Mouse (Mus musculus) cerebellum, adult 9-11 months (tissue): Measurements from ENCODE around the gene Akirin2.
"Not testable (repeated sequence)": the region's sequence is repeated elsewhere in the genome, so short reads cannot be mapped to it uniquely, and the experiment has no call there.

Experiments
- DNase-seq: peaks from one replicate; pipeline ENCODE4 v3.0.0; 2022

The Akirin2 gene

GRCm38 (mm10) chr4:34550748-34551097 lies at the start of gene Akirin2:
Gene Akirin2, plus strand, starts transcription at chr4:34550937.
- no peak for DNase-seq

- no peak for DNase-seq
Measured at GRCm38 (mm10) chr4:34510305-34510704, 40.4 kb upstream of the Akirin2 start.

GRCm38 (mm10) chr4:34522846-34523245 lies 27.9 kb upstream of the Akirin2 start:
- peak; percentile 93 for DNase-seq

GRCm38 (mm10) chr4:34523586-34523985 lies 27.2 kb upstream of the Akirin2 start:
- peak; percentile 38 for DNase-seq

GRCm38 (mm10) chr4:34526771-34527170 lies 24.0 kb upstream of the Akirin2 start:
- DNase-seq: no peak

- no peak for DNase-seq
Measured at GRCm38 (mm10) chr4:34528430-34529100, 22.2 kb upstream of the Akirin2 start.

GRCm38 (mm10) chr4:34529379-34529778 lies 21.4 kb upstream of the Akirin2 start:
- DNase-seq: no peak

- DNase-seq: peak; percentile 86
Measured at GRCm38 (mm10) chr4:34529941-34530340, 20.8 kb upstream of the Akirin2 start.

GRCm38 (mm10) chr4:34549981-34550747 lies 573 bp upstream of the Akirin2 start:
- DNase-seq: peak; percentile 97

GRCm38 (mm10) chr4:34551098-34551809 lies 517 bp downstream of the Akirin2 start:
- peak; percentile 71 for DNase-seq

- no peak for DNase-seq
Measured at GRCm38 (mm10) chr4:34551966-34552365, 1.2 kb downstream of the Akirin2 start.

- no peak for DNase-seq
Measured at GRCm38 (mm10) chr4:34554596-34554995, 3.9 kb downstream of the Akirin2 start.

- DNase-seq: no peak
Measured at GRCm38 (mm10) chr4:34555604-34556003, 4.9 kb downstream of the Akirin2 start.

- DNase-seq: no peak
Measured at GRCm38 (mm10) chr4:34556183-34556582, 5.4 kb downstream of the Akirin2 start.

GRCm38 (mm10) chr4:34560971-34561370 lies 10.2 kb downstream of the Akirin2 start:
- peak; percentile 31 for DNase-seq

- no peak for DNase-seq
Measured at GRCm38 (mm10) chr4:34566226-34566625, 15.5 kb downstream of the Akirin2 start.

- no peak for DNase-seq
Measured at GRCm38 (mm10) chr4:34572876-34573275, 22.1 kb downstream of the Akirin2 start.

- DNase-seq: no peak
Measured at GRCm38 (mm10) chr4:34577028-34577427, 26.3 kb downstream of the Akirin2 start.

- DNase-seq: no peak
Measured at GRCm38 (mm10) chr4:34579215-34579614, 28.5 kb downstream of the Akirin2 start.

- DNase-seq: not testable (repeated sequence)
Measured at GRCm38 (mm10) chr4:34581489-34581888, 30.8 kb downstream of the Akirin2 start.

GRCm38 (mm10) chr4:34581990-34582389 lies 31.3 kb downstream of the Akirin2 start:
- DNase-seq: no peak

- DNase-seq: no peak
Measured at GRCm38 (mm10) chr4:34582476-34582875, 31.7 kb downstream of the Akirin2 start.

- DNase-seq: no peak
Measured at GRCm38 (mm10) chr4:34583427-34583826, 32.7 kb downstream of the Akirin2 start.
